Mouse (Mus musculus): Measurements from ENCODE around the gene Rrnad1. TPM values are rescaled to one million over a fixed set of nuclear protein-coding genes. Genes with fewer than 3 reads are reported as not detected.

Gene Rrnad1
- total and polyA plus RNA-seq, 3 experiments: 10.9 to 21.1 TPM; not detected in 1

DNA sequence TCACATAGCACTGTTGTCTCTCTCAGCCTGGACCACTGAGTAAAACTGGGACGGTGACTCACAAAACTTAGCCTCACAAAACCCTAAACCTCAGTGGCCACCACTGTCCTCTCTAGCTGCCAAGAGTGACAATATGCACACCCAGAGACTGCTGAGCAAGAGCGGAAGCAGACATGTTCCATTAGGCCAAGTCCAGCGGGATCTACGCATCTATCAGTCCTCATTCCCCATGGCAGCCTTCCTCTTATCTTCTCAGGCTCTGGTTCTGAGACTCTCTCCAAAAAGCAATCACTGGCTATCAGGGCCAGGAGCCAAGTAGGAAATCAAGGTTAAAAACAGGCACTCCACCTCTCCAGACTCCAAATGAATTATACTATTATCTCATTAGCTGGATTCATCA, 52.8 kb downstream of the Rrnad1 start:
- Histone ChIP-seq H3K27me3 (ENCODE audit: control insufficient read depth in 1 of 2, insufficient read depth in 2 of 2, low read length in 2 of 2) (no peaks in the 10 kb centered on the region), H3K9ac (ENCODE audit: control insufficient read depth, low read depth, low read length, poor library complexity, severe bottlenecking) (no peak overlapping the region), H3K4me1 (ENCODE audit: control insufficient read depth in 1 of 2, insufficient read depth in 2 of 2, low read length in 2 of 2) (no peaks in the 10 kb centered on the region), H3K4me3 (ENCODE audit: control insufficient read depth in 1 of 2, insufficient read depth in 1 of 2, low read depth in 2 of 2, low read length in 2 of 2) (no peak overlapping the region), H3K9me3 (replicated peaks; ENCODE audit: insufficient read depth, low read length) (no peaks in the 10 kb centered on the region), H3K27ac (ENCODE audit: control insufficient read depth, low read depth, low read length) (no peak overlapping the region), H3K79me2 (ENCODE audit: control insufficient read depth, insufficient read depth, low read length, poor library complexity) (peaks cover 13% of the 10 kb centered on the region), H3K36me3 (ENCODE audit: control insufficient read depth in 1 of 2, insufficient read depth in 2 of 2, low read length in 2 of 2) (peaks cover 2 to 10% of the 10 kb centered on the region in 2 experiments; a peak in 3 of 4 replicates)
- no peak for TF ChIP-seq MAX (IDR thresholded peaks at IDR 0.05; ENCODE audit: low read length)
- TF ChIP-seq TBP (IDR thresholded peaks at IDR 0.05; ENCODE audit: low read depth, low read length): no peak
- TF ChIP-seq MXI1 (IDR thresholded peaks at IDR 0.05; ENCODE audit: low read depth, low read length): no peak
- no peak for TF ChIP-seq POLR2AphosphoS5 (IDR thresholded peaks at IDR 0.05; ENCODE audit: borderline replicate concordance, low read depth, low read length)
- no peak for TF ChIP-seq MAZ (IDR thresholded peaks at IDR 0.05; ENCODE audit: low read depth, low read length)
- TF ChIP-seq ZC3H11A (IDR thresholded peaks at IDR 0.05; ENCODE audit: low read depth, low read length): no peak
- no peak for TF ChIP-seq USF1 (IDR thresholded peaks at IDR 0.05; ENCODE audit: low read depth, low read length)
- TF ChIP-seq UBTF (IDR thresholded peaks at IDR 0.05; ENCODE audit: borderline replicate concordance, insufficient read depth, low read depth, low read length): no peak
- TF ChIP-seq HCFC1 (IDR thresholded peaks at IDR 0.05; ENCODE audit: low read depth, low read length): no peak
- no peak for TF ChIP-seq POLR2AphosphoS2 (IDR thresholded peaks at IDR 0.05; ENCODE audit: low read length)
- TF ChIP-seq MEF2A (IDR thresholded peaks at IDR 0.05; ENCODE audit: extremely low read depth, insufficient replicate concordance, low read depth, low read length, poor library complexity, severe bottlenecking): no peak
- no peak for TF ChIP-seq TAL1 (IDR thresholded peaks at IDR 0.05; ENCODE audit: low read length)
- TF ChIP-seq POLR2A (IDR thresholded peaks at IDR 0.05; ENCODE audit: control insufficient read depth in 1 of 2, insufficient read depth in 1 of 2, low read depth in 1 of 2, low read length in 2 of 2, poor library complexity in 1 of 2): no peak
- TF ChIP-seq E2F4 (IDR thresholded peaks at IDR 0.05; ENCODE audit: borderline replicate concordance, low read depth, low read length): no peak
- no peak for TF ChIP-seq GABPA (IDR thresholded peaks at IDR 0.05; ENCODE audit: low read depth, low read length)
- no peak for DNase-seq (ENCODE audit: low read depth, low spot score)

Other genes with a start within 250 kb of the Rrnad1 start
- gene Lrrc71, start 182.1 kb downstream of the Rrnad1 start, total RNA-seq (2012; rRNA removed): 0.04 TPM in 1 of 2 replicates, not detected in the other
- gene Lrrc71, start 182.1 kb downstream of the Rrnad1 start, polyA plus RNA-seq (2012; ENCODE audit: insufficient read depth in 1 of 2, insufficient read length in 2 of 2, low read depth in 1 of 2, low replicate concordance in 2 of 2, missing spikeins in 1 of 2): not detected
- not detected in 2 replicates for gene Ntrk1, start 135.6 kb downstream of the Rrnad1 start, total RNA-seq (2012; rRNA removed)
- not detected for gene Ntrk1, start 135.6 kb downstream of the Rrnad1 start, polyA plus RNA-seq (2012; ENCODE audit: insufficient read depth in 1 of 2, insufficient read length in 2 of 2, low read depth in 1 of 2, low replicate concordance in 2 of 2, missing spikeins in 1 of 2)
- 0.62 and 0.77 TPM in 2 replicates for gene Insrr, start 133.8 kb downstream of the Rrnad1 start, total RNA-seq (2012; rRNA removed)
- gene Insrr, start 133.8 kb downstream of the Rrnad1 start, polyA plus RNA-seq (2012; ENCODE audit: insufficient read depth in 1 of 2, insufficient read length in 2 of 2, low read depth in 1 of 2, low replicate concordance in 2 of 2, missing spikeins in 1 of 2): 1 to 10 TPM in 1 of 2 experiments, not detected in 1; 3.7 TPM
- 0.16 and 0.35 TPM in 2 replicates for gene Pear1, start 106.4 kb downstream of the Rrnad1 start, total RNA-seq (2012; rRNA removed)
- 1 to 10 TPM in 1 of 2 experiments, not detected in 1; 1.0 TPM for gene Pear1, start 106.4 kb downstream of the Rrnad1 start, polyA plus RNA-seq (2012; ENCODE audit: insufficient read depth in 1 of 2, insufficient read length in 2 of 2, low read depth in 1 of 2, low replicate concordance in 2 of 2, missing spikeins in 1 of 2)
- gene Sh2d2a, start 84.0 kb downstream of the Rrnad1 start, total RNA-seq (2012; rRNA removed): not detected in 2 replicates
- not detected for gene Sh2d2a, start 84.0 kb downstream of the Rrnad1 start, polyA plus RNA-seq (2012; ENCODE audit: insufficient read depth in 1 of 2, insufficient read length in 2 of 2, low read depth in 1 of 2, low replicate concordance in 2 of 2, missing spikeins in 1 of 2)
- gene Prcc, start 45.1 kb downstream of the Rrnad1 start, total RNA-seq (2012; rRNA removed): 43.2 and 47.0 TPM in 2 replicates
- gene Prcc, start 45.1 kb downstream of the Rrnad1 start, polyA plus RNA-seq (2012; ENCODE audit: insufficient read depth in 1 of 2, insufficient read length in 2 of 2, low read depth in 1 of 2, low replicate concordance in 2 of 2, missing spikeins in 1 of 2): 10 to 100 TPM in 1 of 2 experiments, not detected in 1; 65.9 TPM
- gene Hdgf, start 24.4 kb downstream of the Rrnad1 start, total RNA-seq (2012; rRNA removed): 505 and 519 TPM in 2 replicates
- 1,000 to 10,000 TPM in 1 of 2 experiments, 100 to 1,000 TPM in 1; 369 to 1,503 TPM for gene Hdgf, start 24.4 kb downstream of the Rrnad1 start, polyA plus RNA-seq (2012; ENCODE audit: insufficient read depth in 1 of 2, insufficient read length in 2 of 2, low read depth in 1 of 2, low replicate concordance in 2 of 2, missing spikeins in 1 of 2)
- 59.5 and 66.2 TPM in 2 replicates for gene Mrpl24, start 11.2 kb downstream of the Rrnad1 start, total RNA-seq (2012; rRNA removed)
- gene Mrpl24, start 11.2 kb downstream of the Rrnad1 start, polyA plus RNA-seq (2012; ENCODE audit: insufficient read depth in 1 of 2, insufficient read length in 2 of 2, low read depth in 1 of 2, low replicate concordance in 2 of 2, missing spikeins in 1 of 2): 10 to 100 TPM in 1 of 2 experiments, not detected in 1; 77.3 TPM
- 61.4 and 71.8 TPM in 2 replicates for gene Isg20l2, start 403 bp downstream of the Rrnad1 start, total RNA-seq (2012; rRNA removed)
- 10 to 100 TPM in 1 of 2 experiments, not detected in 1; 45.0 TPM for gene Isg20l2, start 403 bp downstream of the Rrnad1 start, polyA plus RNA-seq (2012; ENCODE audit: insufficient read depth in 1 of 2, insufficient read length in 2 of 2, low read depth in 1 of 2, low replicate concordance in 2 of 2, missing spikeins in 1 of 2)
- 0.23 and 0.29 TPM in 2 replicates for gene Crabp2, start 17.9 kb upstream of the Rrnad1 start, total RNA-seq (2012; rRNA removed)
- gene Crabp2, start 17.9 kb upstream of the Rrnad1 start, polyA plus RNA-seq (2012; ENCODE audit: insufficient read depth in 1 of 2, insufficient read length in 2 of 2, low read depth in 1 of 2, low replicate concordance in 2 of 2, missing spikeins in 1 of 2): 1 to 10 TPM in 1 of 2 experiments, not detected in 1; 1.2 TPM
- gene Nes, start 40.4 kb upstream of the Rrnad1 start, total RNA-seq (2012; rRNA removed): not detected in 2 replicates
- under 1 TPM in 1 of 2 experiments, not detected in 1; 0.01 TPM for gene Nes, start 40.4 kb upstream of the Rrnad1 start, polyA plus RNA-seq (2012; ENCODE audit: insufficient read depth in 1 of 2, insufficient read length in 2 of 2, low read depth in 1 of 2, low replicate concordance in 2 of 2, missing spikeins in 1 of 2)
- gene Bcan, start 69.5 kb upstream of the Rrnad1 start, total RNA-seq (2012; rRNA removed): not detected in 2 replicates
- gene Bcan, start 69.5 kb upstream of the Rrnad1 start, polyA plus RNA-seq (2012; ENCODE audit: insufficient read depth in 1 of 2, insufficient read length in 2 of 2, low read depth in 1 of 2, low replicate concordance in 2 of 2, missing spikeins in 1 of 2): not detected
- gene Hapln2, start 96.9 kb upstream of the Rrnad1 start, total RNA-seq (2012; rRNA removed): not detected in 2 replicates
- gene Hapln2, start 96.9 kb upstream of the Rrnad1 start, polyA plus RNA-seq (2012; ENCODE audit: insufficient read depth in 1 of 2, insufficient read length in 2 of 2, low read depth in 1 of 2, low replicate concordance in 2 of 2, missing spikeins in 1 of 2): not detected
- 76.6 and 105 TPM in 2 replicates for gene Gpatch4, start 112.4 kb upstream of the Rrnad1 start, total RNA-seq (2012; rRNA removed)
- gene Gpatch4, start 112.4 kb upstream of the Rrnad1 start, polyA plus RNA-seq (2012; ENCODE audit: insufficient read depth in 1 of 2, insufficient read length in 2 of 2, low read depth in 1 of 2, low replicate concordance in 2 of 2, missing spikeins in 1 of 2): 100 to 1,000 TPM; 135 to 240 TPM
- gene Naxe, start 127.8 kb upstream of the Rrnad1 start, total RNA-seq (2012; rRNA removed): 114 TPM in 2 replicates
- gene Naxe, start 127.8 kb upstream of the Rrnad1 start, polyA plus RNA-seq (2012; ENCODE audit: insufficient read depth in 1 of 2, insufficient read length in 2 of 2, low read depth in 1 of 2, low replicate concordance in 2 of 2, missing spikeins in 1 of 2): 100 to 1,000 TPM; 165 to 182 TPM
- not detected in 2 replicates for gene Ttc24, start 147.6 kb upstream of the Rrnad1 start, total RNA-seq (2012; rRNA removed)
- gene Ttc24, start 147.6 kb upstream of the Rrnad1 start, polyA plus RNA-seq (2012; ENCODE audit: insufficient read depth in 1 of 2, insufficient read length in 2 of 2, low read depth in 1 of 2, low replicate concordance in 2 of 2, missing spikeins in 1 of 2): not detected
- 19.2 and 21.1 TPM in 2 replicates for gene Iqgap3, start 151.3 kb upstream of the Rrnad1 start, total RNA-seq (2012; rRNA removed)
- gene Iqgap3, start 151.3 kb upstream of the Rrnad1 start, polyA plus RNA-seq (2012; ENCODE audit: insufficient read depth in 1 of 2, insufficient read length in 2 of 2, low read depth in 1 of 2, low replicate concordance in 2 of 2, missing spikeins in 1 of 2): 10 to 100 TPM in 1 of 2 experiments, not detected in 1; 42.5 TPM
- gene Mef2d, start 211.7 kb upstream of the Rrnad1 start, total RNA-seq (2012; rRNA removed): 16.2 and 16.9 TPM in 2 replicates
- 100 to 1,000 TPM in 1 of 2 experiments, 10 to 100 TPM in 1; 71.4 to 117 TPM for gene Mef2d, start 211.7 kb upstream of the Rrnad1 start, polyA plus RNA-seq (2012; ENCODE audit: insufficient read depth in 1 of 2, insufficient read length in 2 of 2, low read depth in 1 of 2, low replicate concordance in 2 of 2, missing spikeins in 1 of 2)